Mouse (Mus musculus) right cerebral cortex, postnatal 14 days (tissue): ENCODE data around the gene Olfr839-ps1.

Source experiments
- DNase-seq: peaks from one replicate; pipeline ENCODE4 v3.0.0; 2022

Olfr839-ps1 gene

GRCm38 (mm10) chr9:19177212-19177611 lies at the start of gene Olfr839-ps1:
TSS of gene Olfr839-ps1 (minus strand) at chr9:19177312.
- no peak for DNase-seq

- no peak for DNase-seq
Observed at GRCm38 (mm10) chr9:19136017-19136416, 41.1 kb downstream of the Olfr839-ps1 start, which contains the start of gene Olfr837. TSS of gene Olfr837 (plus strand) at chr9:19136317.

- DNase-seq, result no peak
Observed at GRCm38 (mm10) chr9:19120082-19120481, 57.0 kb downstream of the Olfr839-ps1 start, which contains the start of gene Olfr836. TSS of gene Olfr836 (plus strand) at chr9:19120382.
